Mouse (Mus musculus) spleen, postnatal 36 days (tissue): ENCODE measurements at regions not wholly inside any gene's neighbourhood (a gene's known extent, or its start where the extent isn't known, plus 50 kb on each side); places are given as distances from the start of the nearest gene placed in this dataset.

ENCODE experiments used
- DNase-seq, 2 experiments: peaks; one replicate each; pipeline ENCODE4 v3.0.0; 2022; ENCODE audit warnings: low spot score in 2 of 2, mixed read lengths in 1 of 2

DNA sequence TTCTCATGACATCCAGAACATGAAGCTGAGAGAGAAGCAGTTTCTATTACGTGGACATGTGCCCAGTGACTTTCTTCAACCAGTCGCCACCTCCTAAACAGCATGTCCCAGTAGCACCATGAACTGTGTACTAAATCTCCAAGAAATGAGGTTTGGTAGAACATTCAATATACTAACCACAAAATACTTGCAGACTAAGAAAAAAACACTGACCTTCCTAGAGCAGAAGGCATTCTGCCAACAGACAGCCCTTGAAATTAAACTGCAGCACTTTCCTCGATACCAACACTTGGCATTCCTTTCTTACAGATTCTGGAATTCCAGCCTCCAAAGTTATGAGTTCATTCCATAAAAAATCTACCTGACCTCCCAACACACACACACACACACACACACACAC lies 166.6 kb downstream of the Atp6ap1l start:
- no peak for DNase-seq

DNA sequence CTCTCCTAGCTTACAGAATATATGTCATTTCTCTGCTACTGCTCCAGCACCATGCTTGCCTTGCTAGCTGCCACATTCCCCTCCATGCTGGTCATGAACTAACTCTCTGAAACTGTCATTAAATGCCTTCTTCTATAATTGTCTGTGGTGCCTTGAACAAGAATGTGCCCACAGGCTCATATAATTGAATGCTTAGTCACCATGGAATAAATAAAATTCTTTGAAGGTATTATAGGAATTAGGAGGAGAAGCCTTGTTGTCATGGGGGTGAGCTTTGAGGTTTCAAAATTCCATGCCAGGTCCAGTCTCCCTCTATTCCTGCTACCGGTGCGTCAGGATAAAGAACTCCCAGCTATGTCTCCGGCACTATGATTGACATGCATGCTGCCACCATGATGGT lies 171.9 kb downstream of the Atp6ap1l start:
- DNase-seq: no peak

DNA sequence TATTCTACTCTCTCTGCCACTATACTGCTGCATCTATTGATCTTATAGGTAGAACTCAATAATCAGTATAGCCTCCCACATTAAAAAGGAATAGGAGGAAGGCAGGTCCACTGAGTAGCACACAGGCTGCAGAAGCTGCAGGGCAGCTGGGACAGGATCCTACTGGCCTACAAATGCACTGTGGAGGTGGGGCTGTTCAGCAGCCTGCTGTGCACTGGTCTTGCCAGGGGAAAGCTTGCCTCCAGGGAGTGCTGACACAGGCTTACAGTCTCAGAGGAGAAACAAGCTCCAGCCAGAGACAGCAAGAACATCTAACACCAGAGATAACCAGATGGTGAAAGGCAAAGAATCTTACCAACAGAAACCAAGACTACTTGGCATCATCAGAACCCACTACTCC lies 176.1 kb downstream of the Atp6ap1l start:
- no peak for DNase-seq

DNA sequence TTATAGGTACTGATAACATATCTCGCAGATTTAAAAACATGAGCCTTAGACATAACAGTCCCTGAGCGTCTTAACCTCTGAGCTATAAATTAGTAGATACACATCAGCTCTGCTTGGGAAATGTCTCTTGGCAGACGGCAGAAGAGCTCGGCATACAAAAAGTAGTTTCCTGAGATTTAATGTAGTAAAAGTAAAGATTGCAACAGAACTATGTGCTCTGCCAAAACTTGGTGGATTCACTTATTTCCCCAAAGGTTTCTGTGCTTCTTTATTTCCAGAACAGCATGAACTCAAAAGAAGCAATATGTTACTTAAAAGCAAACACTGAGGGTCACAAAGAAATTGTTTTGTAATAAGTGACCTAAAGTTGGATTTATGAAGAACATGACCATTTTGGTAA lies 177.3 kb downstream of the Atp6ap1l start:
- DNase-seq: no peak

DNA sequence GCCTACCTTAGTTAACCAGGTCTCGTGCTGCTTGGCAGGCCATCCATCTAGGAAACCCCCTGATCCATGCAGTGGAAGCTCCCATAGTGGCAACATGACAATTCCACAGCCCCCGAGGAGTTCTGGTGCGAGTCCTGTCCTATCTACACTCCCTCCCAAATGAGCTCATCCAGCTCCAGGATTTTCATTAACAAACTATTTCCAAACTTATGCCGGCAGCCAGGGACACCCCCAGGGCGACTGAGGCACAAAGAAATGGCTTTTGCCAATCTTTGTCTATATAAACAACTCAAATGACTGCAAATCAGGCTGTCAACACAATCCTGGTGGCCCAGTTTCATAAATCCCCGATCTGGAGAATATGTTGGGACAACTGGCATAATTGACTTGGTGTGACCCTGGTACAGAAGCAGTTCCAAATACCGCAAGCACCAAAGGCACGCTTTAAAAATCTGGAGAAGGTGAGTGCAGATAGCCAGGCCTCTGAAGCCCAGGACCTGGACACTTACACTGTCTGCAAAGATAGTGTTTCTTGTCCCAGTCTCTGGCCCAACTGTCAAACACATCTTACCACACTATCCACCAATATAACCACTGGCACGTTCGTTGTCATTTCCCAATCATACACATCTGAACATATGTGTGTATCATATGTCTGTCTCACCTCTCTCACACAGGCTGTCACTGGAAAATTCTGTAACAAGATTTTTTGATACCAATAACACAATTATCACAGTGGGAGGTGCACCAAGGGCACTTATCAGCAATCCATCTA lies 179.9 kb downstream of the Atp6ap1l start:
- no peak for DNase-seq

DNA sequence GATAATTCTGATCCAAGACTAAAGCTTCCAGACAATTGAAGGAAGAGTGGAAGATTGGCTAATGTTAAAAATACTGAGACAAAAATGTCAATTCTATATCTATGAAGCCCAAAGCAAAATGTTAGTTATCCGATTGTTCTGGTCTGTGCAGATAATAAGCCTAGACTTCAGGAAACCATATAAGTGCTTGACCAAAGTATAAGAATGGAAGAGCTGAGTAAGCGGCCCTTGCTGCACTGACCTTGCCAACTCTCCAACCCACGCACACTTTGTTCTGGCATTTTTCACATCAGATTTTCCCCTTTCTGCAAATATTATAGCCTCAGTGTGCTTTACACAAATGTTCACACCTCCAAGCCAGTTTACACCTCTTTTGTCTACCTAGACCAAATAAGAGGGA lies 180.6 kb downstream of the Atp6ap1l start:
- no peak for DNase-seq

DNA sequence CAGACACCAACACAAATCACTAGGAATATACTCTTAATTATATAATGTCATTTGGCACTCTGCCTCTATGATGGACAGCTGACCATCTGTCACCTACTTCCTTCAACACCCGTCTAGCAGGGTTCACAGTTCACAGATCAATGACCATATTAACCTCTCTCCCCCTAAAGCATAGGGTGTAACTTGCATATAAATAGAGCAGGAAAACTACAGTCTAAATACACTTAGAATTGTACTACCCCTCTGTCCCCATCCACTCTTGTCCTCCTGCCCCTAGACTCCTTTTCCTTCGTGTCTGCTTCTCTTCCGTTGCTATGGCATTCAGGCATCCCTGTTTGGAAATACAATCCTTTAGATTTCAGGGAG lies 181.6 kb downstream of the Atp6ap1l start:
- DNase-seq: no peak

DNA sequence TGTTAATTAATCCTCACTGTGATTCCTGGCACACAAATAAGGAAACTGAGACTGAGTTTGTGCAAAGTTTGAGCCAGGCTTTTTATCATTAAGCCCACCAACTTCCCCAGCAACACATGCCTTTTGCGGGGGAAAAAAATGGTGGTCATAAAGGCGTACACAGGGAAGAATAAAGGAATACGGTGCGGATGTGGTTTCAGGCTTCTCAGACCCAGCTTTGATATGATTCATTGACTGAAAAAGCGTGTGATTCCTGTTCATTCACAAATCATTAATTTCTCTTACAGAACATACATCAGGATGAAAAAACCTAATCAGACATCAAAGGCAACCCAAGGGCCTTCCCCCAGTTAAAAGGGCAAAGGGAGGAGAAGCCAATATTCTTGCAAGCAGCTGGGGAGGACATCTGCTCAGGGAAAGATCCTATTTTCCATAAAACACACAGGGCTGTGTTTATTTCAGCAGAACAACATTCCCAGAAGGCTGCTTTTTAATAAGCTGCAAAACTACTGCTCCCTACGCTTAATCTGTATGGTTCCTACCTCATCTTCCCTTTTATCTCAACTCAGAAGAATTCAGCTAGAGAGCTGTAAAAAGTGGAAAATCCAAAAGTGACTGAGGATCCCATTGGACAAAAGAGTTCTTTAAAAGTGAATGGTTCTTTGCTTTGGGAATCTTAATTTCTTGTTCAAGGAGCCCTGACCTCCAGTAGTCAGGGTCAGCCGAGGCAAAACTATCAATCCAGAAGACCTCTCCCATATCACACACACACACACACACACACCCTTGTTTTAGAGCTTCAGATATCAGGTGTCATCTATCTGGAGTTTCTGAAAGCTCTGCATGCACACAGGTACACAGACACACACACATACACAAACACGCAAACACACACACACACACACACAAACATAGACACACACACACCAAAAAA lies 182.3 kb downstream of the Atp6ap1l start:
- DNase-seq: no peak

DNA sequence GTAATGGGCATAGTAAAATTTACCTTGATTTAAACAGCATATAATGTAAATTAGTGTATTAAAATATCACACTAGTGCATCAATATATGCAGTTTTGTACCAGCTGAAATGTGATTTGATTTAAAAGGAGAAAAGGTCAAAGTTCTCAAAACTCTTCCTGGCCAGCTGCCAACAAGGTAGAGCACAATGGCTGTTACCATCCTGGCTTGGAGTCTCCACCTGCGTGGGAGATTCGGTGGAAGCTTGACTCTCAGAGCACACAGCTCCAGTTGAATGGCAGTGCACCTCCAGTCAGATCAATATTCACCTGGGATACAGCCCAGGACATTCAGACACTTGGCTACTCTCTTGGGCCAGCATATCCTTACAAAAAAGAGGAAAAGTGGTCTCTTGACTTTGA lies 220.8 kb downstream of the Atp6ap1l start:
- no peak for DNase-seq

DNA sequence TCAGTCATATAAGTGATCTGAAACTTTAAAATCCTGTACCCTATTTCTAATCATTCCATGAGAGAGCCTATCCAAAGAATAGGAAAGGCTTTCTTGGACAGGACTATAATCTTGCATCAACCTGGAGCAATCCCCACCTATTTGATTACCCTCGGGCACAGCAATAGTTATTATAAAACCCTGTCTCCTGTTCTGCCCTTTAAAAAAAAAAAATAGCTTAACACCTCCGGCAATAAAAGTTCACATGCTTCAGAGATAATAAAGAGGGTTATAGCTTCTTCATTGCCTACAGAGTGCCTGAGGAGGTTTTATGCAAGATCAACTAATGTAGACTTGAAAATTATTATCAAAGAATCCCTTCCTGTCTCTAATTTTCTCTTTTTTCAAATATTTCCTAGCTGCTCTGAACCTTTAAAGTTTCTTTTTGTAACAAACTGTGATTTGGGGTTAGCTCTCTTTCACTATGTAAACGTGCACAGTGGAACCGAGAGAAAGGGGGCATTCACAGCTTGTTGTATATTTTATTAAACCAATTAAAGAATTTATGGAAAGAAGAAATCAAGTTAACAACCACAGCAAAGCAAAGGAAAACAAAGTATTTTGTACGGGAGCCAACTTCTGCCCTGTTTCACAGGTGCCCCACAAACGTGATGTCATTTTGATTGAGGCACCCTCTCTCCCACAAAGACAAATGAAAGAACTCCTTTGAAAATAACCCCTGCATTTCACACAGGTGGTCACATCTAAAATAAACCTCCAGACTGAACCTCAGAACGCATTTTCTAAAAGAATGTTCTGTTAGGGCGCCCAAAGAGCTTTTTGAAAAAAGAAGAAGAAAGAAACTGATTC lies 225.8 kb downstream of the Atp6ap1l start:
- DNase-seq: no peak

DNA sequence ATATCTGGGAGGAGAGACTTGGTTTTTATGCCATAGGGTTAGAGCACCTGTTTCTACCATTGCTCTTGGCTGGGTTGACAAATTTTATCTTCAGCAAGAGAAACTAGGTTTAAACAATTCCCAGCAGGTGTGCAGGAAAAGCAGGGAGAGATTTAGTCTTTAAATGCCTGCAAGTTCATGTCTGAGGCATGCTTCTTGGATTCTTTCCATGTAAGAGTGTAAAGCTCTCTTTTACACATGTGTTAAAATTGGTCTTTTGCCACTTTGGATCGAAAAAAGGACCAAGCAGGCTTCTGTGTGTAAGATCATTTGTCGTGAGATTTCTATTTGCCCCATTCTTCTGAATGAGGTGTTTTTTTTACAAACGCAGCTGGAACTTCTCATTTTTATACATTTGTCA lies 231.3 kb downstream of the Atp6ap1l start:
- DNase-seq: no peak

DNA sequence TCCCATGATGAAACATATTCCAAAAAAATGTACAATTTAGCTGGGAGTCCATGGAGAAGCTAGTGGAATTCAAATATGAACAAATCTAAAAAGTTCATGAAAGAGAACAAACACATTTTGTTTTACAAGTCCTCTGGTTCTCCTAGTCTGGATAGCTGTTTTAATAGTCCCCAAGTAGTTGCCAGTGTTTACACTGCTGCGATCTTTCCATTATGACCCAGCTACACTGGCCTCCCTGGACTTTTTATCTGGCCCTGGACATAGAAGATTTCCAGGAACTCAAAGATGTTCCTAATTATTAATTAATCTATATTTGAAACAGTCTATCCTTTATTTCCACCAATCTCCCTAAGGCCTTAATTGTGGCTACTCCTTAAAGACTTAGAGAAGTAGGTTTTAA lies 232.1 kb downstream of the Atp6ap1l start:
- DNase-seq: no peak

DNA sequence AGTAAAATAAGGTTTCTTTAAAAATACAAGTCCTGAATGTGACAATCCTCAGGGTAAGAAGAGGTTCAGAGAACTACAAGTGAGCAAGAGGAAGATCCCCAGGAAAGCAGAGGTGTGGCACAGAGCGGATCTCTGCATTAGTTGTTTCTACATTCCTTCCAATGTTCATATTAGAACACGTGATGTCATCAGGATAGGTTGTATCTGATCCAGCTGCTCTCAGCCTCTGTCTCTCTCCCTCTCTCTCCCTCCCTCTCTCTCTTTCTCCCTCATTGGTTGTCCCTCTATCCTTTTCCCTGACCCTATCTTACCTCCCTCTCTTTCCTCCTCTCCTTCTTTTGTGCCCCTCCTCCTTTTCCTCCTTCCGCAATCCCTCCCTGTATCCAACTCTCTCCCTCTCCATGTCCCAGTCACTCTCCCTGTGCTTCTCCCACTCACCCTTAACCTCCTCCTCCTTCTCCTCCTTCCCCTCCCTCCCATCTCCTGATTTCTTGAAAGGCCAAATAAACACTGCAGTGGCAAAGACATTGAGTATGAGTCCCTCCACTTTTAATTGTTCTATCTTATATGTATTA lies 243.5 kb downstream of the Atp6ap1l start:
- no peak for DNase-seq

DNA sequence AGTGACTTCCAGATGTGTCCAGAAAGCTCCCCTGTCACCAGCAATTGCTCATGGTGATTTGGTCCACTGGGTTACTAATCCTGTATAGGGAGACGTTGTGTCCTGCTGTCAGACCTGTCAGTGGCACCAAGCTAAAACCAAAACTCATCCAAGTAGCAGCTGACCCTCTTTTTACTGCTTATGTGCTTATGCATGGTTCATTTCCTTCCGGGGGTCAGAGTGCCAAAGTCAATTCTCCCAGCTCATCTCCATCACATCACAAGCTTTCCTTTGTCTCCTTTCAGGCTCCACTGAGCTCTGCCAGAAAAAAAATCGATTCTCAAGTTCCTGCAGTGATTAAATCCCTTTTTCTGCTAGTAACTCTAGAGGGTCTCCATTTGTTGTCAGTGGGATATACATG lies 244.2 kb downstream of the Atp6ap1l start:
- no peak for DNase-seq

DNA sequence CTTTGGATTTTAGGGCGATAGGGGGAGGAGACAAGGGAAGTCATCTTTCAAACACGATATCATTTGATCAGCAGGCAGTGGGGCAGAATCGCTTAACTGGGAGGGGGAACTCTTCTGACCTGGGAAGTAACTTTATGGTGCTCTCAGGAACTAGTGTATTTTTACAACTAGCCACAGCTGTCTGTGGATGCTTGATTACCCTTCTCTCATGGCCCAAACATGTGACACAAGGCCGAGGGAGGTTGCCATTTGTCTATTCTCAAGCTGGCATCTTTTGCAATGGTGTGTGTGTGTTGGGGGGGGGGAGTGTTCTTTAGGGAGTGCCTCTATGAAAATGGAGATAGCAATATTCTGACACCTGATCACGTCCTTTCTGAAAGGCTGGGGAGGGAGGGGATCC lies 246.1 kb downstream of the Atp6ap1l start:
- DNase-seq: no peak

DNA sequence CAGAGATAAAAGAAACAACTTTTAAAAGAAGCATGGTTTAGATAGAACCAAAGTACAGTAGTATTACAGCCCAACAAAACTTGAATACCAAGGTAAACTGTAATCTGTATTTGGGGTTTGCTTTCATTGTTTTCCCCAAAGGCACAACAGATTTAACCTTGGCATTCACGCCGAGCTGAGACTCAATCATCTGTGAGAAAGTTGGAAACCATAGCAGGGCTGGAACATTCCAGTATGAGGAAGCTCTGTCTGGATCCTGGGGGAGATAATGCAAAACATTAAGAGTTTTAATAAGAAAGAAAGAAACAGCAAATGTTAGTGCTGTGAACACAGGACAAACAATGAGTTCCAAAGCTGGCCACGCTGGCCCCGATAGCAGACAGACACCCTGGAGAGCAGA lies 258.8 kb downstream of the Atp6ap1l start:
- no peak for DNase-seq

DNA sequence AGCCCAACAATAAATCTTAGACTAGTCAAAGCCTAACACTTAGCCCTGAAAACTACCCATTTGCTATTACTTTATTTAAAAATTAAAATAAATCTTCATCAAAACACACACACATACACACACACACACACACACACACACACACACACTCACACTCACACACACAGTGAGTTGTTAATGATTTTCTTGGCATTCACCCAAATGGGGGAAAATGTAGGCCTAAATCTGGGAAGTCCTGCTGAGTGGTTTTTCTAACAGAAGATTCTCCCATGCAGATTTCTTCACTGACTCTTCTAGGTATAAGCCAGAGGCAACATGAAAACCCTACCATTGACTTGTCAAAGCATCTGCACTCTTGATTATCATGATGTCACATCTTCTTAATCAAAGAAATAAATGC lies 260.9 kb downstream of the Atp6ap1l start:
- DNase-seq: no peak

DNA sequence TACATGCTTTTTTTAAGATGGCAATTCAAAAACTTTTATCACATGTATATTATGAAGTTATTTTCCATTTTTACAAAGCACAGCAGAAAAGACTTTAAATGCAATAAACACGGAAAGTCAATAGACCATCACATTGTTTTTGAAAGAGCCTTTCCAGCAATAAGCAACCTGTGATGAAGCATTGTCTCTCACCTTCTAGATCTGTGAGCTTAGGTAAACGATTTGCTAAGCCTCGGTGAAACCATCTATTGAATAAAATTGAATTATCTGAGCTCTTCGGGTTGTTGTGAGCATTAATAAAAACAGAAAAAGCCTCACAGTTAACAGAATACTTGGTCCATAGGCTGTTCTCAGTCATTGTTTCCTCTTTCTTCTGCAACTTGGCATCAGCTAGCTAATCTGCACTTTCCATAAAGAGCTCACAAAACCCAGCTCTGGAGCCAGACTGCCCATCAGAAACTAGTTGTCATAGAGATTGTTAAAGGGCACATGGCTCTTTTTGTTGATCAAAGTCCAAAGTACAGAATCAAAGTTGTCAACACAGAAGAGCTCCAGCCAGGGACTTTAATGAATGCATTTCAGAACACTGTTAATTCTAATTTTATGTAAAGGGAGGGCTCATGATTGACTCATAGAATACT lies 261.5 kb downstream of the Atp6ap1l start:
- DNase-seq: no peak

DNA sequence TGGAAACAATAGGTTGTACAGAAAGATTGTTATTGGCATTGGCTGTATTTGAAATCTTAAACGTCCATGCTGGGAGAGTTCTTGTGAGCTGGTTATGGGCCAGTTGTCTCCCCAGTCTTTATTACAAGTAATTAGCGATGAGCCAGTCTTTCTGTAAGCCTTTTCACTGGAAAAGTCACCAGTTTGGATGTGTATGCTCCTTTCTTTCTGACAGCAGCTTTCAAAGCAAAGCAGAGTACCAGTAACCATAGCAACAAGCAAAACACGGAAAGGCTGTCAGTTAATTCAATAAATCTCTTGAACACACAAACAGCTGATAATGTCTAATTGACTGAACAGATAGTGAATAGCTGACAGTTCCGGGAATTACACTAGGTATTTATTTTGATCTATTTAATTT lies 262.0 kb downstream of the Atp6ap1l start:
- no peak for DNase-seq

DNA sequence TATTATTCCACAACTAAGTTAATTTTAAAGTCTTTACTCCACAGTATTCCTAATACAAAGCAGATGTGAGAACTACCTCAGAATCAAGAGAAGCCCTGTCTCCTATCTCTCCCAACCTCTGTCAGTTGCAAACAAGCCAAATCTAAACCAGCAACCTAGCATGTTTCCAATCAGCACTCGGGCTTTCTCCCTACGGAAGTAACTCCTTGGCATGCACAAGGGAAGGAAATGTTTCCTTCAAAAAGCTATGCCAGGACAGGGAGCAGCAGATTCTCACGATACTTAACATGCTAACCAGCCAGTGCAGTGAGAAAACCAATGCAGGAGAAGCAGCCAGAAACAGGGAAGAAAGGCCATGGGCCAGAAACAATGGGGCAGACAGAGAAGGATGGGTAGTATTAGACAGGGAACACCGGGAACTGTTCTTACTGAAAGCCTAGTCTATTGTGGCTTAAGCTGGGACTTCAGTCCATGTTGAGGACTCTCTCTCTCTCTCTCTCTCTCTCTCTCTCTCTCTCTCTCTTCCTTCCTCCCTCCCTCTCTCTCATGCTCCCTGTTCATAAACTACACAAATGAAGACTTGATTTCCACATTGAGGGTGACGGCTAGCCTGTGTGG lies 262.8 kb downstream of the Atp6ap1l start:
- no peak for DNase-seq
